Mouse (Mus musculus) spleen, postnatal 0 days (tissue): ENCODE results near the gene Hdac5. TPM values are rescaled to one million over a fixed set of nuclear protein-coding genes. Genes with fewer than 3 reads are reported as not detected.

ENCODE experiments used
- polyA plus RNA-seq: library from polyadenylated mRNA; unstranded; fragments of >200 nt; fragmentation: Nextera tagmentation; extraction: Ambion mirVana; gene quantifications from 2 replicates; pipeline ENCODE4 v1.2.1, GENCODE M21; 2015

Hdac5 gene
- polyA plus RNA-seq, result 21.8 and 29.1 TPM in 2 replicates

DNA sequence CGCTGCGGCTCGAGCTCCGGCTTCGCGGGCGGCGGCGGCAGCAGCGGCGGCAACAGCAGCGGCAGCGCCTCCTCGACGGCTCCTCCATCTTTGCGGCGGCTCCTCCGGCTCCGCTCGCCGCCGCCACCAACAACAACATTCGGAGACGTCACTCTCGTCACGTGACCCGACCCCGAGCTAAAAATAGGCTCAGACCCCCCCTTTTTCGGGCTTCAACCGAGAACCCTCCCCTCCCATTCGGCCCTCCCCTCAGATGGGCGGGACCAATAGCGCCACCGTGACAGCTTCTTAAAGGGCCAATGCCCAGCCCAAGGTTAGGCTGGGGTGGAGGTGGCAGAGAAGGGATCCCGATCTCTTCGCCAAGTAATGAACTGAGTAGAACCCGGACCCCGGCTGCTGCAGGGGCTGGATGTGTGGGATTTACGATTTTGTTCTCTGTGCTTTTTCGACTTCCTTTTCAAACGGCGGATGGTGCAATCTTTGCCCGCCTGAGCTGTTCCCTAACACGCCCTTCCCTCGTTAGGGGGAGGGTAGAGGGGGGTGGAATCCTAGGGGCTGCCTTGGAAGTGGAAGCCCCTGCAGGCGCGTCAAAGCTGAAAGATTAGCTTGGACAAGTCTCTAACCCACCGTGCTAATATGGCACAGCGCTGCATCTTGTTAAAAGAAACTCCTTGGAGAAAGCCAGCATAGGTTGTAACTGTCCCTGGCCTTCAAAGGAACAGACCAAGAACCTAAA, at the start of gene Hdac5:
Hdac5 (minus strand) TSS at position 161 of the 736 bp plus-strand sequence.

DNA sequence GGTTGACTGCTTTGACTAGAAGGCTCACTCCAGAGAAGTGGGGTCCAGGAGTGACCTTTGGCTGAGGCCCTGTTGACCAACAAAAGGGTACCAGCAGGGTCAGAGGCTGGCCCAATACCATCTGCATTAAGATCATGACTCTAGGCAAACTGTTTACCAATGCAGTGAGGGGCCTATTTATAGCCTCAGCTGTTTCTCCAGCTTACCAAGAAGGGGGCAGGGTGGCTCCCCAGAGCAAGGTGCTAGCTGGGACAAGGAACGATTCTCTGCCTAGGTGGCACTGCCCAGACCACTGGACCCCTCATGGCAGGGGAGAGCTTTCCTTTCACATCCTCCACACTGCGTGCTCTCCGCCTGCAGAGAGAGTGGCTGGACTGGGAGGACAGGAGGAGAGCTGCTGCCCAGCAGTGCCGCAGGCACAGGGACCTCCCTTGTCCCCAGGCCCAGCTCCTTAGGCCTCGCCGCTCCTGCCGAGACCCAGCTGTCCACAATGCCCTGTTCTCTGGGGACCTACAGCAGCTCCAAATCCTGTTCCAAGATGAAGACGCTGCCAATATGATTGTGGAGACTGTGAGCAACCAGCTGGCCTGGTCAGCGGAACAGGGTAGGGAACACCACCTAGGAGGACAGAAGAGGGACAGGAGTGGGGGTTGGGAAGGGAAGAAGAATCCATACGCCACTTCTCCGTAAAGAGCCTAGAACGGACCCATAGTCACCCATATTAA, 38.7 kb upstream of the Hdac5 start, which contains the start of gene Asb16:
Asb16 (plus strand) TSS at position 224 of the 725 bp plus-strand sequence.

DNA sequence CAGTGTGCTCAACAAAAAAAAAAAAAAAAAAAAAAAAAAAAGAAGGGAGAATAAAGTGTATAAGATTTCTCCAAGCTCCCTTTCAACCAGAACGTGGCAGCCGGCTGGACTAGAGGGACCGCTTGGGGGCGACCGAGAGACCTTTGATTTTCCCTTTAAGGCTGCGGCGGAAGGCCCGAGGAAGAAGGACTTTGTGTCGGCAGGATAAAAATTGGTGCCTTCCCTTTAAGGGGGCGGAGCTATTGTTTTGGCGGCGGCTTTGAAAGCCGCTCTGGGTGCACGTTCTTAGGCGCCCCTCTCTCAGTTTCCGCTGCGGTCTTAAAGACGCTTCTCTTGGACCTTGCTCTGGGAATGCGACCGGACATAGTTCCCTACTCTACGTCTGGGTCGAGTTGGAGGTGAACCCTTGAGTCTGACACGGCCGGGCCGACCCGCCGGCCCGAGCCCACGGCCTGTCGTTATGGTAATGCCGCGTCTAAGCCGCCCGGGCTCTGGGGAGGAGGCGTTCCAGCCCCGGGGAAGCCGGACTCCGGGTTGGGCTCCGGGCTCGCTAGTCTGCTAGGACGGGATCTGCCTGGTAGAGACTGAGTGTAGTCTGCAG, 18.8 kb upstream of the Hdac5 start, which contains the start of gene BC030867:
BC030867 (plus strand) TSS at position 253 of the 601 bp plus-strand sequence.

DNA sequence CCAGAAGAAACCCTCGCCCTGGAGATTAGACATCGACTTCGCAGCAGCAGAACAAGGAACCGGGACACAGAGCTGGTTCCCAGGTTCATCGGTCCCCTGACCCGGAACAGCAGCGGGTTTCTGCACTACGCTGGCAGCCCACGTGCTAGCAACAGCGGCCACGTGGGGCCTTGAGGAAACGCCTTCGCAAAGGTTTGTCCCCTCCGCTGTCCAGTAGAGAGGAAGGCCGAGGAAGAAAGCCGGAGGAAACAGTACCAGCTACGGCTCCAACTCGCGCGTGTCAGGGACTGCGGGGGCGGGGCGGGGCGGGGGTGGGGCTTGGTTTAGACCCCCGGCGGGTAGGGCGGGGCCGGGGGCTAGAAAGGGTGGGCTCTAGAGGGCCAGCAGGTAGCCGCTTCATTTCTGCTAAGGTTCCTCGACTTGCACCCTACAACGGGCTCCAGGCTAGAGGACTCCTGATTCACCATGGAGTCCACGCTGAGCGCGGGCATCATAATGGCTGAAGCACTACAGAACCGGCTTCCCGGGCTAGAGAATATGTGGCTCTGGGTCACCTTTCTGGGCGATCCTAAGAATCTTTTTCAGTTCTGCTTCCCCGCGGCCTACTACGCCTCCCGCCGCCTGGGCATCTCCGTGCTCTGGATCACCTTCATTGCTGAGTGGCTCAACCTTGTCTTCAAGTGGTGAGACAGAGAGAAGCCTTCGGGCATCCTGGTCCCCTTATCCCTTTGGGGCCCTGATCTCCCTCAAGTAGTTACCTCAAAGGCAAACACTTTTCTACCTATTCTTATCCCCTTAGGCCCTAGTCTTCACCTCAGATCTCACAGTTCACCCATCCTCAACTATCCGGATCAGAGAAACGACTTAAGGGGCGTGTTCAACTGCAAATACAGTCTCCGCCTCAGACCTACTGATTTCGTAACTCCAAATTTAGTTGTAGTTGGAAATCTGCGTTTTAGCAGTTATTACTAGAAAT, 40.2 kb downstream of the Hdac5 start, which contains the start of gene G6pc3:
G6pc3 (plus strand) TSS at position 160 of the 976 bp plus-strand sequence.

DNA sequence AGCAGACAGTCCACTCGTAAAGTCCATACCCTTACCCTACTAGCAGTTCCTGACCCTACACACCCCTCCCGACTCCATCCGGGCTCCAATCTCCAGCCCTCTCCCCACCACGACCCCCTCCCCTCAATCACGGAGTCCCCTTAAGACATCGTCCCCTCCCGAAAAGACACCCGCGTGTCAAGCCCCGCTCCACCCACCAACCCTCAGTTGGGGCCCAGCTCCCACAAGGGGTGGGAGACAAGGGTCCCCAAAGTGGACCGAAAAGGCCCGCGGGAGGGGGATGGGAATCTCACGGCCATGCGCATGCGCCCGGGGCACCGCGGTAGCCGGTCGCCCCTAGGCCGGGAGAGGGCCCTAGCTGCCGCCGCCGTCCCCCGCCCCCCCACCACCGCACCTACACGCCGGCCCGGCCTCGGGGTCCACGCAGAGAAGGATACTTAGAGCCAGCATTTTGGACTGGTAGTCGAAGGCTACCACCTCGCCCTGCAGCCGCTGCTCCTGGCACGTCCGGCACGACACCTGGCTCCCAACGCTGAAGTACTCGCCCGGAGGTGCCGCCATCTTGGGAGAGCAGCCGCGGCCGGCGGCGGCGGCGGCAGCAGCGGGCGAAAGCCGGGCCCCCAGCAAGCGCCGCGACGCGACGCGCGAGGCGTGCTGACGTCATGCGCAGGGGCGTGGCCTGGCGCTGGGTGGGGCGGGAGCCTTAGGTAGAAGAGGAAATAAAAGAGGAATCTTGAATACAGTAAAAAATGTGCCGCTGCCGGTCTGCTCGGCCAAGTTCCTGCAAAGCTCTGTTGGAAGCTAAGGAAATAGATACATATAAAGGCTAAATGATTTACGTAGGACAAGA, 45.1 kb downstream of the Hdac5 start, which contains the start of gene Lsm12:
Lsm12 (minus strand) TSS at position 651 of the 850 bp plus-strand sequence.

DNA sequence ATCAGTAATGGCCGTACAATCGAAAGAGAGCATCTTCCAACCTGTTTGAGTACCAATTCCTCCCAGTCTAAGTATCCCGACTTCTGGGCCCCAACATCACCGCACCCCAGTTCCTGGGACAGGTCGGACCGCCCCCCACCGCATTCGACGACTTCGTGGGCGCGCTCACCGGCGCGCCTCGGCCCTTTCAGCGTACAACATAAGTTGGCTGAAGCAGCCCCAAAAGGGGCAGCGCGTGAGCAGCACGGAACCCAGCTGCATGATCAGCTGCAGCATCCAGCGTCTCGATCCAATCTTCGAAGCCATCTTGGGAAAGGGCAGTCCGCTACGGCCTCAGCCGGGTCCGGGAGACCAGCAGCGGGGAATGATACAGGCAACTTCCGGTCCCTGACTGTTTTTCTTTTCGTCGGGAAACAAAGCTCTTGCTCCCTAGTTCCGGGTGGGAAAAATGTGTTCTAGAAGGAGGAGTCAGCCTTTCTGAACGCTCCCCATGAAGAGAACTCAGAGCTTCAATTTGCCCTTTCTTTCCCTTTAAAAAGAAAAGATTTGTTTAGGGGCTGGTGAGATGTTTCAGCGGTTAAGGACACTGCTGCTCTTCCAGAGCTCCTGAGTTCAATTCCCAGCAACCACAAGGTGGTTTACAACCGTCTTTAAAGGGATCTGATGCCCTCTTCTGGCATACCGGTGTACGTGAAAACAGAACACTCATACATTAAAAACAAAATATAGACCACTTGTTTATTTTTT, 73.8 kb downstream of the Hdac5 start, which contains the start of gene Tmem101:
Tmem101 (minus strand) TSS at position 366 of the 747 bp plus-strand sequence.

DNA sequence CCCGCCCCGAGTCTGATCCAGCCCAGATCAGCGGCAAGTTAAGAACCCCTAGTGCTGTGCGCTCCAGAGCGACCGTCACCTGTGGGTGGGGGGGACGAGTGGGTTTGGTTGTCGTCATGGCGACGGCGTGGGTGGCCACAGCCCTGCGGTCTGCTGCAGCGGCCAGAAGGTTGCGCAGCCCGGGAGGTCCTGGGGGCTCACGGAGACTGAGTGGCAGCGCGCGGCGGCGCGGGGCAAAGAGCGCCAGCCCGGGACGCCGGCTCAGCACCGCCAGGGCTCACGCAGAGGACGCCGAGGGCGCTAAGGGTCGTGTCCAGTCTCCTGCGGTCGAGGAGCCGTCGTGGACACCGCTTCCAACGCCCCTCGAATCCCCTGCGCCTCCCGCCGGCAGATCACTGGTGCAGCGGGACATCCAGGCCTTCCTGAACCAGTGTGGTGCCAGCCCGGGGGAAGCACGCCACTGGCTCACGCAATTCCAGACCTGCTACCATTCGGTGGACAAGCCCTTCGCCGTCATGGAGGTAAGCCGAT, 84.4 kb downstream of the Hdac5 start, which contains the start of gene Nags:
Nags (plus strand) TSS at position 43 of the 531 bp plus-strand sequence.

Other genes starting within 250 kb of the Hdac5 start
- not detected in 2 replicates for gene Cfap97d1, start 245.9 kb downstream of the Hdac5 start, polyA plus RNA-seq
- 11.4 and 14.5 TPM in 2 replicates for gene Dusp3, start 243.2 kb downstream of the Hdac5 start, polyA plus RNA-seq
- gene Mpp3, start 201.7 kb downstream of the Hdac5 start, polyA plus RNA-seq, result 1.3 and 1.5 TPM in 2 replicates
- 1.8 and 2.2 TPM in 2 replicates for gene Cd300lg, start 188.7 kb downstream of the Hdac5 start, polyA plus RNA-seq
- 7.9 and 9.7 TPM in 2 replicates for gene Mpp2, start 141.7 kb downstream of the Hdac5 start, polyA plus RNA-seq
- 0.72 TPM in 1 of 2 replicates, not detected in the other for gene Ppy, start 128.8 kb downstream of the Hdac5 start, polyA plus RNA-seq
- gene Pyy, start 122.3 kb downstream of the Hdac5 start, polyA plus RNA-seq, result 1.3 and 3.6 TPM in 2 replicates
- 3.7 TPM in 2 replicates for gene Nags, start 84.7 kb downstream of the Hdac5 start, polyA plus RNA-seq
- 10.9 and 12.3 TPM in 2 replicates for gene Tmem101, start 73.8 kb downstream of the Hdac5 start, polyA plus RNA-seq
- 83.8 and 86.1 TPM in 2 replicates for gene Lsm12, start 44.9 kb downstream of the Hdac5 start, polyA plus RNA-seq
- 17.9 and 21.1 TPM in 2 replicates for gene G6pc3, start 40.5 kb downstream of the Hdac5 start, polyA plus RNA-seq
- gene BC030867, start 18.7 kb upstream of the Hdac5 start, polyA plus RNA-seq, result 13.6 and 14.9 TPM in 2 replicates
- gene Asb16, start 38.6 kb upstream of the Hdac5 start, polyA plus RNA-seq, result 0.07 and 0.11 TPM in 2 replicates
- 33.5 and 36.0 TPM in 2 replicates for gene Tmub2, start 54.8 kb upstream of the Hdac5 start, polyA plus RNA-seq
- gene Atxn7l3, start 66.5 kb upstream of the Hdac5 start, polyA plus RNA-seq, result 8.5 and 9.3 TPM in 2 replicates
- gene Ubtf, start 89.6 kb upstream of the Hdac5 start, polyA plus RNA-seq, result 67.7 and 68.5 TPM in 2 replicates
- gene Slc4a1, start 136.0 kb upstream of the Hdac5 start, polyA plus RNA-seq, result 509 and 579 TPM in 2 replicates
- gene Rundc3a, start 163.2 kb upstream of the Hdac5 start, polyA plus RNA-seq, result 2.0 and 2.6 TPM in 2 replicates
- gene Slc25a39, start 177.8 kb upstream of the Hdac5 start, polyA plus RNA-seq, result 360 and 378 TPM in 2 replicates
- gene Grn, start 200.1 kb upstream of the Hdac5 start, polyA plus RNA-seq, result 103 and 160 TPM in 2 replicates
- 1.1 and 1.2 TPM in 2 replicates for gene Fam171a2, start 217.5 kb upstream of the Hdac5 start, polyA plus RNA-seq
- 26.8 and 27.0 TPM in 2 replicates for gene Itga2b, start 240.0 kb upstream of the Hdac5 start, polyA plus RNA-seq